Mouse (Mus musculus) ES-Bruce4 (cell line): ENCODE measurements around the gene Large1.

Experiments
- CTCF ChIP-seq: IDR thresholded peaks from one replicate; pipeline ENCODE4 v1.8.1; 2011; ENCODE audit warnings: low read depth, low read length
- POLR2A ChIP-seq: IDR thresholded peaks from one replicate; pipeline ENCODE4 v1.8.1; 2011; ENCODE audit warnings: low read length; ENCODE audit not compliant: insufficient read depth

- no peak for TF ChIP-seq POLR2A
- TF ChIP-seq CTCF = no peak
Measured at GRCm38 (mm10) chr8:73161994-73162393, 191.3 kb downstream of the Large1 start.
